In the genomic region with DNA sequence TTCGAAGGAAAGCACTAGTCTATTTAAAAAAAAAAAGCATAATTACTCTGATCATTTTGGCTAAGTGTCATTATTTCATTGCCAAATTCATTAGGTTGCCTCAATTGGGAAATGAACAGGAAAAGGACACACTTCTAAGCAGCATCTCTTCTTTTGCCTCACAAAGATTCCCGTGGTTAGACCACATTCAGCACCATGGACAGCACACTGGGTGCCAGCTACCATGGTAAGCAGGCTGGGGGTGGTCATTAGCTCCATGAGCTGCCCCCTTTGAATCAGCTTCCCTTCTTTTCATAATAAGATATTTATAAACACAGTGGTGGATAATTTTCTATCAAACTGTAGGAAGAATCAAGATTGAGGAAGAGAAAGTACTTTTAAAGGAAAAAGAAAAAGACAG, we compare ENCODE assay signal across 10 mouse cellular contexts. TPM values are rescaled to one million over a fixed set of nuclear protein-coding genes. Genes with fewer than 3 reads are reported as not detected.
DNase-seq lines count a peak whose midpoint lies in the region; ATAC-seq and TF ChIP-seq lines count a peak whose summit lies in the region.
"Had no signal": no experiment of that assay in that cellular context is flagged by ENCODE, and none has a peak within 500 bp of the region (broad histone marks: within the 10 kb centered on the region; RNA-seq: fewer than 3 reads in every experiment).

No protein-coding gene starts in this region.

- TF ChIP-seq CTCF in lung, embryonic 14.5 days (IDR thresholded peaks at IDR 0.05; ENCODE audit: low read depth) = no peak

- H3K9ac ChIP-seq in forebrain, embryonic 11.5 days (ENCODE audit: low read length) = no peak overlapping the region
- no peak overlapping the region for H3K9ac ChIP-seq in forebrain, embryonic 16.5 days (replicated peaks; ENCODE audit: low read depth, low read length)
- H3K9ac ChIP-seq in lung, embryonic 14.5 days = no peak overlapping the region
- H3K9ac ChIP-seq: lung, embryonic 15.5 days had no signal

- no peaks in the 10 kb centered on the region for H3K27me3 ChIP-seq in forebrain, embryonic 11.5 days (ENCODE audit: control insufficient read depth, insufficient read depth, low read length)
- H3K27me3 ChIP-seq in forebrain, embryonic 16.5 days (replicated peaks; ENCODE audit: control insufficient read depth, insufficient read depth, low read length) = no peaks in the 10 kb centered on the region
- no peaks in the 10 kb centered on the region for H3K27me3 ChIP-seq in lung, embryonic 14.5 days (ENCODE audit: insufficient read depth, low read length)
- H3K27me3 ChIP-seq: lung, embryonic 15.5 days had no signal

- 0 out of 2 replicates have a peak, but pooled peaks cover 2% of the 10 kb centered on the region for H3K4me1 ChIP-seq in forebrain, embryonic 11.5 days (replicated peaks; ENCODE audit: control insufficient read depth, insufficient read depth, low read length)
- peaks cover 31% of the 10 kb centered on the region for H3K4me1 ChIP-seq in forebrain, embryonic 16.5 days (replicated peaks; ENCODE audit: control insufficient read depth, insufficient read depth, low read length)
- H3K4me1 ChIP-seq in lung, embryonic 14.5 days (ENCODE audit: insufficient read depth) = no peaks in the 10 kb centered on the region
- H3K4me1 ChIP-seq: lung, embryonic 15.5 days had no signal

- DNase-seq in forebrain, embryonic 11.5 days (ENCODE audit: low spot score) = peak; percentile 63
- DNase-seq in lung, embryonic 14.5 days = peak; percentile 79
- DNase-seq in lung, adult 18-20 months = no peak
- DNase-seq in c-Kit-positive CD71-negative TER-119-negative erythroid progenitor cells, embryonic 14.5 days (ENCODE audit: low read depth) = peak; percentile 3
- DNase-seq in mesoderm, embryonic 11.5 days (ENCODE audit: low read depth, low spot score) = peak; percentile 66
- DNase-seq in spleen, postnatal 4 days (ENCODE audit: low spot score in 2 of 2) = no peak
- DNase-seq: cerebellum, adult 11 months had no signal

- no peak overlapping the region for H3K4me2 ChIP-seq in forebrain, embryonic 11.5 days (ENCODE audit: low read depth, low read length, severe bottlenecking)
- H3K4me2 ChIP-seq in forebrain, embryonic 16.5 days (ENCODE audit: low read length) = no peak overlapping the region
- H3K4me2 ChIP-seq in lung, embryonic 14.5 days = no peak overlapping the region
- H3K4me2 ChIP-seq: lung, embryonic 15.5 days had no signal

- WGBS in forebrain, embryonic 11.5 days = 35% methylated on average over 2 of the region's 2 CpGs
- 20% methylated on average over 2 of the region's 2 CpGs for WGBS in forebrain, embryonic 16.5 days
- 27% methylated on average over 2 of the region's 2 CpGs for whole genome bisulfite sequencing in lung, embryonic 14.5 days

- H3K36me3 ChIP-seq in forebrain, embryonic 11.5 days (ENCODE audit: control insufficient read depth, insufficient read depth, low read length) = no peaks in the 10 kb centered on the region
- H3K36me3 ChIP-seq in forebrain, embryonic 16.5 days (ENCODE audit: control insufficient read depth, insufficient read depth) = no peaks in the 10 kb centered on the region
- no peaks in the 10 kb centered on the region for H3K36me3 ChIP-seq in lung, embryonic 14.5 days (ENCODE audit: insufficient read depth)
- H3K36me3 ChIP-seq: lung, embryonic 15.5 days had no signal

- ATAC-seq in forebrain, embryonic 11.5 days (replicated peaks; ENCODE audit: low FRiP score) = no peak
- ATAC-seq in forebrain, embryonic 16.5 days = no peak
- no peak for ATAC-seq in lung, embryonic 14.5 days (ENCODE audit: insufficient read depth)
- ATAC-seq in inflammation-experienced regulatory T-cells, adult 6 months = no peak

- H3K27ac ChIP-seq in forebrain, embryonic 11.5 days (ENCODE audit: low read depth, low read length) = no peak overlapping the region
- no peak overlapping the region for H3K27ac ChIP-seq in forebrain, embryonic 16.5 days (ENCODE audit: low read length)
- H3K27ac ChIP-seq in lung, embryonic 14.5 days (ENCODE audit: low read depth) = no peak overlapping the region
- H3K27ac ChIP-seq: lung, embryonic 15.5 days had no signal

- H3K9me3 ChIP-seq in forebrain, embryonic 11.5 days (ENCODE audit: control insufficient read depth, low read length) = no peaks in the 10 kb centered on the region
- H3K9me3 ChIP-seq in forebrain, embryonic 16.5 days (ENCODE audit: control insufficient read depth, low read length) = no peaks in the 10 kb centered on the region
- H3K9me3 ChIP-seq in lung, embryonic 14.5 days (ENCODE audit: low read depth, low read length) = no peaks in the 10 kb centered on the region
- H3K9me3 ChIP-seq: lung, embryonic 15.5 days had no signal

- no peak overlapping the region for H3K4me3 ChIP-seq in forebrain, embryonic 11.5 days (ENCODE audit: low read depth, low read length)
- H3K4me3 ChIP-seq in forebrain, embryonic 16.5 days (replicated peaks; ENCODE audit: low read length) = no peak overlapping the region
- H3K4me3 ChIP-seq in lung, embryonic 14.5 days (ENCODE audit: low read depth, low read length) = no peak overlapping the region
- H3K4me3 ChIP-seq: lung, embryonic 15.5 days had no signal

RNA-seq across cellular contexts. Expression of a gene that starts 28.4 kb away (rescaled TPM):
- polyA plus RNA-seq in forebrain, embryonic 11.5 days (2014; fragmentation: Nextera tagmentation; extraction: Ambion mirVana) = 80.7 and 81.7 TPM in 2 replicates
- polyA plus RNA-seq in forebrain, embryonic 16.5 days (2015; fragmentation: Nextera tagmentation; extraction: Ambion mirVana) = 389 and 442 TPM in 2 replicates
- polyA plus RNA-seq in lung, embryonic 14.5 days (2014; fragmentation: Nextera tagmentation; extraction: Ambion mirVana) = 6.2 and 6.5 TPM in 2 replicates
- not detected for polyA plus RNA-seq in inflammation-experienced regulatory T-cells, adult 6 months (2017; shearing (Covaris generic))

Comparison
In these comparisons a context has a peak if more than half of its experiments do, and no peak if none do; other contexts are left out.
1. DNase-seq: peak in forebrain, embryonic 11.5 days (single experiment), lung, embryonic 14.5 days (single experiment), c-Kit-positive CD71-negative TER-119-negative erythroid progenitor cells, embryonic 14.5 days (single experiment) and mesoderm, embryonic 11.5 days (single experiment); none in lung, adult 18-20 months (0 of 2) and spleen, postnatal 4 days (0 of 2).
2. RNA of a gene that starts 28.4 kb away (polyA plus RNA-seq): 389 to 442 TPM in forebrain, embryonic 16.5 days and 80.7 to 81.7 TPM in forebrain, embryonic 11.5 days; 6.2 to 6.5 TPM in lung, embryonic 14.5 days and not detected in inflammation-experienced regulatory T-cells, adult 6 months; every median in the first group is over 10 times any median in the second.